Mouse (Mus musculus) frontal cortex, postnatal 25 days (tissue): ENCODE measurements around the gene Abce1.

ENCODE experiments used
- DNase-seq, 2 experiments: peaks; one replicate each; pipeline ENCODE4 v3.0.0; 2022; ENCODE audit warnings: low spot score in 2 of 2

Abce1 gene

GRCm38 (mm10) chr8:79639586-79640451 lies 71.7 kb downstream of the Abce1 start, which contains the start of gene Otud4:
Otud4 (plus strand) TSS chr8:79639618.
- peak; percentile 43 to 44 for DNase-seq

DNA sequence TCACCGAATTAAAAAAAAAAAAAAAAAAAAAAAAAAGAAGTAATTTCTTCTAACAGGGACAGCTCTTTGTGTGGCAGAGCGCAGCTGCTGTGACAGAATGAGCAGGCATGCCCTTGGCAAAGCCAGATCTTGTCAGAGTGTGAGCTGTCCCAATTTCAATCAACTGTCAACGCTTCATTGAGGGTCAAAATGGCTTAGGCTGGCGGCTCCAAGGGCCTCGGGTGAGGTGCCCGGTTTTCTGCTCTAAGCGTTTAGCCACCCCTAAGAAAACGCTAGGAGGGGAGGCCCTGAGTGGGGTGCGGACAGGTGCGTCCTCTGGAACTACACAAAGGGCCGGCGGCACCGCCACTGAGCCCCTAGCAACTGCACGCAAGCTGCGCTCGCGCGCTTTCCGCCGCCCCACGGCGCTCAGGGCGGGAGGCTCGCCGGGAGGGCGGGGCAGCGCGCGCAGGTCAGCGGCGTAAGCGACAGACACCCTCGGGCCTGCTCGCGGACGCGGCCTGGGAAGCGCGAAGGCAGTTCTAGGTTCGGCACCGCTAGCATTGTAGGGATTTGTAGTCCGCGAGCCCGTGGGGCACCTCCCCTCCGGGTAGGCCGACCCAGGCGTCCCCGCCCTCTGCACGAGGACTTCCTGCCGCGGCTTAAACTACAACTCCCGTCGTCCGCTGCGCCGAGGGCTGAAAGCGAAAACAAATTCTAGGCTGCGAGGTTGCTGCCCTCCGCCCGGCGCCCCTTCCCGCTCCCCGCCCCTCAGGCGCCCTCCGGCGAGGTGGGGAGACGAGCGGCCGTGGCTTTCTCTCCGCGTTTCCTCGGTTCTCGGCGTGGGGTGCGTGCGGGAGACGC lies 72.6 kb downstream of the Abce1 start:
- DNase-seq: peak; percentile 91 to 96

DNA sequence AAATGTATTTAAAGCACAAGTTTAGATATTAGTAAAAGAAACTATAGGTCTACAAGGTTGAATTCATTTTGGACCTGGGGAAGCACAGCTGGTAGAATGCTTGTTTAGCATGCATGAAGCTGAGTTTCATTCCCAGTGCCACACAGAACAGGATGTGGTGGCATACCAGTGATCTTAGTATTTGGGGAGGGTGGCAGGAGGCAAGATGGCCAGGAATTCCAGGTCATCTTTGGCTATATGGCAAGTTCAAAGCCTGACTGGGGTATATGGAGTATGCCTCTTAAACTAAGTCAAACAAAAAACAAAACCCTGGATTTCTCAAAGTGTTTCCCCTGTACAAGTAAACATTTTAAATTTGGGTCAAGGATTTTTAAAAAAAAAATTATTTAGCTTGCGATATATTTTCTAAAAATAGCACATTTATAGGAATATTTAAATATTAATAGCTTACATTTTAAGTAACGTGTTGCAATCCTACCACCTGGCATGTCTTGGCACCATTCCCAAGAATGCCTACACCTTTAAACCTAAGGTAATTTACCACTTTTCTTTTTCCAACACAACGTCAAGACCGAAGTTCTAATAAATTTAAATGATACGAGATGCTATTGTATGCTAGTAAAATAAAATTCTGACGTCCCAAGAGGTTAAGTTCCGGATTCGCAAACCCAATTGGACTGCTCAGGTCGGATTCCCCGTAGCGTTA lies 73.4 kb downstream of the Abce1 start:
- no peak for DNase-seq

GRCm38 (mm10) chr8:79637237-79637636 lies 74.3 kb downstream of the Abce1 start:
- no peak for DNase-seq

GRCm38 (mm10) chr8:79636151-79636550 lies 75.4 kb downstream of the Abce1 start:
- no peak for DNase-seq

DNA sequence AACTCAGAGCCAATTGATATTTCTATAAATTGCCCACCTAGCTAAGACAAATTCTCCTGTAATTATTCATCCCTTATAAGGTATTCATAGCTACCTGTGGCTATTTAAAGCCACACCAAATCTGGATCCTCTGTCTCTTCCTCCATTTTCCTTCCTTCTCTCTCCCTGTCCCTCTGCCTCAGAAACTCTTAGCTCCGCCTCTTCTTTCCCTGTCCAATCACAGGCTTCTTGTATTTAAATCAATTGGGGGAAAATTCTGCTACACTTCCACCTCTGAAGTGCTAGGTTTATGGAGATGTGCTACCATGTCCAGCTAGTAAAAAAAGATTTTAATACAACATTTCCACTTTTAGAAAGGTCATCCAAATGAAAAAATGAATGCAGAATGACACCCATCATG lies 76.0 kb downstream of the Abce1 start:
- DNase-seq: no peak
